Mouse (Mus musculus) heart, embryonic 11.5 days (tissue): ENCODE measurements around the gene Tmem169. TPM values are rescaled to one million over a fixed set of nuclear protein-coding genes. Genes with fewer than 3 reads are reported as not detected.

Experiments used
- ATAC-seq: fragments of 200-750 bp; cut with Nextera tagmentation; replicated peaks from 2 replicates; pipeline ENCODE4 v1.8.0; 2017; ENCODE audit warnings: moderate library complexity; ENCODE audit not compliant: insufficient number of reproducible peaks, low FRiP score, low TSS enrichment
- H3K27ac ChIP-seq: fragments of 300-500 bp; sonication (generic); 2 replicates; pipeline ENCODE4 v1.5.1; 2014; ENCODE audit warnings: mild to moderate bottlenecking, low read depth, low read length
- H3K27me3 ChIP-seq: fragments of 300-500 bp; sonication (generic); 2 replicates; pipeline ENCODE4 v1.6.1; 2014; ENCODE audit warnings: mild to moderate bottlenecking, low read length, mixed read lengths; ENCODE audit not compliant: control insufficient read depth, insufficient read depth
- H3K36me3 ChIP-seq: fragments of 300-500 bp; sonication (generic); 2 replicates; pipeline ENCODE4 v1.6.1; 2014; ENCODE audit warnings: mild to moderate bottlenecking, low read length, moderate library complexity, mixed read lengths; ENCODE audit not compliant: control insufficient read depth, insufficient read depth
- H3K4me1 ChIP-seq: fragments of 300-500 bp; sonication (generic); 2 replicates; pipeline ENCODE4 v1.6.1; 2014; ENCODE audit warnings: low read length; ENCODE audit not compliant: control insufficient read depth, insufficient read depth
- H3K4me2 ChIP-seq: fragments of 300-500 bp; sonication (generic); 2 replicates; pipeline ENCODE4 v1.6.1; 2014; ENCODE audit warnings: mild to moderate bottlenecking, moderate library complexity
- H3K4me3 ChIP-seq: fragments of 300-500 bp; sonication (generic); 2 replicates; pipeline ENCODE4 v1.5.1; 2014; ENCODE audit warnings: low read depth, low read length
- H3K9ac ChIP-seq: fragments of 300-500 bp; sonication (generic); 2 replicates; pipeline ENCODE4 v1.6.1; 2014; ENCODE audit warnings: mild to moderate bottlenecking, low read depth, low read length, moderate library complexity
- H3K9me3 ChIP-seq: fragments of 300-500 bp; sonication (generic); replicated peaks from 2 replicates; pipeline ENCODE4 v1.6.1; 2016; ENCODE audit warnings: low read length; ENCODE audit not compliant: control insufficient read depth
- WGBS: fragments of 180-500 bp; shearing (Covaris S2); extraction: QIAGEN DNeasy Blood & Tissue Kit; methylation state at CpG from one replicate; pipeline ENCODE4 v1.1.7; 2014; ENCODE audit not compliant: insufficient replicate concordance; 5-methylcytosine and 5-hydroxymethylcytosine counted together
- polyA plus RNA-seq: library from polyadenylated mRNA; unstranded; fragments of >200 nt; fragmentation: Nextera tagmentation; extraction: Ambion mirVana; gene quantifications from 2 replicates; pipeline ENCODE4 v1.2.1, GENCODE M21; 2014

Tmem169 gene
- polyA plus RNA-seq, 1 experiment from 2014 or later, result 0.74 TPM

DNA sequence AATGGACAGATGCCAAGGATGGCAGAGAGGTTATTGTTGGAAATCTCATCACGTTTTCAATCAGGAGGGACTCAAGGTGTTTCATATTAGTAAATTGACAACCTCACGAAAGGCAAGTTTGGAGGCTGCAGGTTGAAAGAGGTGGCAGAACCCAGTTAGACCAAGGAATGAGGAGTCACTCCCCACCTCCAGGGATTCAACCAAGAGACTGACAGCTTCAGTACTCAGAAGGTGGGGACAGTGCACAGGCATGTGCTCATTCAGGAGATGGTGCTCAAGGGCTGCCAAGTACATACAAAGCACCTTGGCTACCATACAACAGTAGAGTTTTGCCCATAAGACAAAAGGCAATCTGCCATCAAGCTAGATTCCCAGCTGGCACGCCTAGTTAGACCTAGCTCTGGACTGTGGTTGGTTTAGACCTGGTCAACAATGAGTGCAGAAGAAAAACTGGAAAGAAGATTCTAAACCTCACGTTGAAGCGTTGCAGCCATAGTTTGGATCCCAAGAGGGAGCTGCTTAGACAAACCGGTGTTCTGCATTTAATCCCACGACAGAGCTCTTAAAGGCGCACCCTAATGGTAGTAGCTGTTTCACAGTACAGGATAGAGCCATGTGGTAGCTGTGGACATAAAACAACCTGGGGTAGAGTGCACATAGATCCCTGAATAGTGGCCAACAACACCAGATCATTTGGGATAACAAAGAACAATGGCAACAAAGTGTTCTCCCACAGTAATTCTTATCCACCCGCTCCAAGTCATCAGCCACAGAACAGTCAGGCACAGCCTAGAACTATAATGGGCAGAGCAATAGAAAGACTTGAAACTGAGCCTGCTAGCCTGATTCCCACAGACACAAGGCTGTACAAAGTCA is 27.6 kb upstream of the Tmem169 start:
- no peaks in the 10 kb centered on the region for H3K4me1 ChIP-seq
- H3K9ac ChIP-seq, result no peak overlapping the region
- 79% methylated on average over 9 of the region's 9 CpGs for WGBS
- H3K4me2 ChIP-seq, result no peak overlapping the region; the same call in 1 of the 2 replicates
- no peaks in the 10 kb centered on the region for H3K27me3 ChIP-seq
- no peaks in the 10 kb centered on the region for H3K36me3 ChIP-seq
- H3K9me3 ChIP-seq, result no peaks in the 10 kb centered on the region
- H3K4me3 ChIP-seq, result no peak overlapping the region
- no peak for ATAC-seq
- no peak overlapping the region for H3K27ac ChIP-seq

DNA sequence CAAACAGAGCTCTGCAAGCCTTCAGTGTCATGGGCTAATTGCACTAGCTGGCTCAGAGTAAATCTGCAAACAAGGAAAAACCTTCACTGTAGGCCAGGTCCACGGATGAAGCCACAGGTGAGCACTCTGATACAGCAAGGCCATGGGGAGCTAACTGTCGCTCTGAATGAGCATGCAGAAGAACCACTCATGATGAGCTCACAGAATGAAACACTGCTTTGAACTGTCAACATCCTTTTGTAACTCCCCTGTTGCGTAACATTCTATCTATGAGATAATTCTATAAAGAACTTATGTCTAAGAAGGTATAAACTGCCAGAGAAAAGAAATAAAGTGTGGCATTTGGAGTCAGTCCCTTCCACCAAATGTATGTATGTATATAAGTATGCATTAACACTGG is 21.1 kb upstream of the Tmem169 start:
- H3K4me3 ChIP-seq, result no peak overlapping the region
- 81% methylated on average over 3 of the region's 3 CpGs for WGBS
- no peaks in the 10 kb centered on the region for H3K27me3 ChIP-seq
- H3K4me2 ChIP-seq, result no peak overlapping the region
- no peak for ATAC-seq
- no peaks in the 10 kb centered on the region for H3K9me3 ChIP-seq
- H3K4me1 ChIP-seq, result no peaks in the 10 kb centered on the region
- H3K9ac ChIP-seq, result no peak overlapping the region
- H3K36me3 ChIP-seq, result no peaks in the 10 kb centered on the region
- no peak overlapping the region for H3K27ac ChIP-seq

DNA sequence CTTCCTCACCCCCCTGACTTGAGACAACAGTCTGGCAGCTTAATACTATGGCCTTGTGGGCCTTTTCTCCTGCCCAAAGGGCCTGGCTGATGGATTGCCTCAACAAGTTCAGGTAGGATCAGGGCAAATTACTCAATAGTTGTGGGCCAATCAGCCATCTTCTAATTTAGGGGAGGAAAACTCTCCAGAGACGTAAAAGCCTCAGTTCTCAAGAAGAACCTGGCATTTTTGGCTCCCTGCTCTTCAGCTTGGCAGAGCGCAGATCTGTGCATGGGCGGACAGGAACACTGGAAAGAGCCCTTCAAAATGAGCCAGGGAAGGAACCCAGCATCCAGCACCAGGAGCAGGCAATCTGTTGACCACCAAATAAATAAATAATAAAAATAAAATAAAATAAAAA is 6.1 kb upstream of the Tmem169 start:
- Histone ChIP-seq H3K27me3 (no peaks in the 10 kb centered on the region), H3K9ac (no peak overlapping the region), H3K36me3 (peaks cover 6% of the 10 kb centered on the region), H3K9me3 (no peaks in the 10 kb centered on the region), H3K4me2 (no peak overlapping the region), H3K4me3 (no peak overlapping the region), H3K27ac (no peak overlapping the region), H3K4me1 (no peaks in the 10 kb centered on the region)
- WGBS, result 91% methylated on average over 3 of the region's 3 CpGs
- ATAC-seq, result no peak

DNA sequence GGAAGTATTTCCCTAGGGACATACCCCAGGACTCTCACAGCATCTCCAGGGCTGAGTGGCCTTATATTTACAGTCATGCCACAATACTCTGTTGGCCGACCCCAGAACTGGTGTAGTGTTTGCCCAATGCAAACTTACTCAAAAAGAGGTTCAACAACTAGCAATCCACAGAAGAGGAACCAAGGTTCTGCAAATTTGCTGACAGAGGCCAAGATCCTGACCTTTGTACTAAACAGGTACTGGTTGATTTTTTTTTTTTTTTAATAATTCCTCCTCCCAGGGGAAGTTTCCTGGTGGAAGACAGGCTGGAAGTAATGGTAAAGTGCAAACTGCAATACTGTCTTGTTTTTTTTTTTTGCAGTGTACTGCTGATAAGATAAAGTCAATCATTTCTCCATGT is 1.6 kb upstream of the Tmem169 start:
- Histone ChIP-seq H3K36me3 (no peaks in the 10 kb centered on the region), H3K9ac (no peak overlapping the region), H3K4me2 (no peak overlapping the region), H3K9me3 (no peaks in the 10 kb centered on the region), H3K4me3 (no peak overlapping the region), H3K27ac (no peak overlapping the region), H3K4me1 (no peaks in the 10 kb centered on the region), H3K27me3 (peaks cover 2% of the 10 kb centered on the region; the same call in 1 of the 2 replicates)
- WGBS, result 78% methylated on average over 1 of the region's 1 CpGs
- ATAC-seq, result no peak

DNA sequence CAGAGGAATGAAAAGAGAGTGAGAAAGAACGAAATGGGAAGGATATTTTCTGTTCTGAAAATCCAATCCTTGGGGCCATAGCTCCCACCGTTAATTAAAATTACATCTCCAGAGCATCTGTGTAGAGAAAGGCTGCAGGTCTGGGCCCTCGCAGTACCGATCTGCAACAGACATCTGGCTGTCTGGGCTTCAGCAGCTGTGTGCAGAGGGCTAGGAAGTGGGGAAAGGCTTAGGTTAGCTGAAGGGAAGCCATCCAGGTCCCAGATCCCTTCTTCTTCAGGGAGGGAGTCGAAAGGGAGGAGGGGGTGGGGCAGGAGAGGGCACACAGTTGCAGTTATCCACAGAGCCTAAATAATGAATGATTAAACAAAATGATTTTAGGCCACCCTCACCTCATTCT is 370 bp downstream of the Tmem169 start:
- no peak overlapping the region for H3K27ac ChIP-seq
- 11% methylated on average over 5 of the region's 5 CpGs for WGBS
- no peak for ATAC-seq
- H3K4me1 ChIP-seq, result no peaks in the 10 kb centered on the region
- no peak overlapping the region for H3K9ac ChIP-seq
- no peaks in the 10 kb centered on the region for H3K9me3 ChIP-seq
- H3K27me3 ChIP-seq, result peaks cover 2% of the 10 kb centered on the region; the same call in 1 of the 2 replicates
- H3K4me3 ChIP-seq, result no peak overlapping the region
- no peaks in the 10 kb centered on the region for H3K36me3 ChIP-seq
- peak overlapping the region; percentile 85 for H3K4me2 ChIP-seq

DNA sequence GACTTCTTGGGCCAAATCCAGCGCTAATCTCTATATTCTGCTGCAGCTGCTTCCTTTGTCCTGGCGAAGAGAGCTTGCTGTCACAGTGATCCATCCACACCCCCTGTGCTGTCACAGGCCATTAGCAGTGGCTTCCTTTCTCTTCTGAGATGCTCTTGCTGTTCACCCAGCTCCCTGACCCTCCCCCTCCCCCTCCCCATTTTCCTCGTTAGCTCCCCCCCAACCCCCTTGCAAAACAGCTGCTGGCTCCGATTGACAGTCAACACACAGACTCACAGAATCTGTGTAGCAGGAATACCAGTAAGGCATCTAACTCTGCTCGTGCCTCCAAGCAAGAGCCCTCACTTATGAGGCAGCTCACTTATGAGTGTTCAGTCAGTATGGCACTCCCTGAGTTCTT is 2.7 kb downstream of the Tmem169 start:
- no peak overlapping the region for H3K9ac ChIP-seq
- no peaks in the 10 kb centered on the region for H3K36me3 ChIP-seq
- WGBS, result 22% methylated on average over 5 of the region's 5 CpGs
- no peak overlapping the region for H3K4me2 ChIP-seq
- no peaks in the 10 kb centered on the region for H3K9me3 ChIP-seq
- no peak for ATAC-seq
- no peaks in the 10 kb centered on the region for H3K4me1 ChIP-seq
- H3K27ac ChIP-seq, result no peak overlapping the region
- H3K27me3 ChIP-seq, result peaks cover 2% of the 10 kb centered on the region; the same call in 1 of the 2 replicates
- no peak overlapping the region for H3K4me3 ChIP-seq

DNA sequence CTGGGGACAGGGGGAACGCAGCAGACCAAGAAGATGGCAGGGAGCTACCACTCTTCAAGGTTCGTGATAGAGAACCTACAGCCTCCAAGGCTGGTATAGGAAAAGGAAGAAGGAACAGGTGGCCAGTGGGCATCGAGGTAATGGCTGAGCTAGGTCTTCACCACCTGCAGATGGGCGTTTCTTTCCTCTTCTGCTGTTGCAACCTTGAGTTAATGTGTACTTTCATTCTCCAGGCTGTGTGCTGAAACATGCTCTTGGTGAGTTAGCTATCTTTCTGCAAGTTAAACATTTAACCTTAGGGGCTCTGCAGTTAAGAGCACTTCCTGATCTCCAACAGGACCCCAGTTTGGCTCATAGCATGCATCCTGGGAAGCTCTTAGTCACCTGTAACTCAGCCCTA is 3.7 kb downstream of the Tmem169 start:
- no peaks in the 10 kb centered on the region for H3K36me3 ChIP-seq
- peaks cover 2% of the 10 kb centered on the region; the same call in 1 of the 2 replicates for H3K27me3 ChIP-seq
- H3K4me1 ChIP-seq, result no peaks in the 10 kb centered on the region
- no peak overlapping the region for H3K4me3 ChIP-seq
- no peak overlapping the region for H3K27ac ChIP-seq
- no peaks in the 10 kb centered on the region for H3K9me3 ChIP-seq
- no peak overlapping the region for H3K9ac ChIP-seq
- no peak for ATAC-seq
- H3K4me2 ChIP-seq, result no peak overlapping the region
- 82% methylated on average over 4 of the region's 4 CpGs for WGBS

DNA sequence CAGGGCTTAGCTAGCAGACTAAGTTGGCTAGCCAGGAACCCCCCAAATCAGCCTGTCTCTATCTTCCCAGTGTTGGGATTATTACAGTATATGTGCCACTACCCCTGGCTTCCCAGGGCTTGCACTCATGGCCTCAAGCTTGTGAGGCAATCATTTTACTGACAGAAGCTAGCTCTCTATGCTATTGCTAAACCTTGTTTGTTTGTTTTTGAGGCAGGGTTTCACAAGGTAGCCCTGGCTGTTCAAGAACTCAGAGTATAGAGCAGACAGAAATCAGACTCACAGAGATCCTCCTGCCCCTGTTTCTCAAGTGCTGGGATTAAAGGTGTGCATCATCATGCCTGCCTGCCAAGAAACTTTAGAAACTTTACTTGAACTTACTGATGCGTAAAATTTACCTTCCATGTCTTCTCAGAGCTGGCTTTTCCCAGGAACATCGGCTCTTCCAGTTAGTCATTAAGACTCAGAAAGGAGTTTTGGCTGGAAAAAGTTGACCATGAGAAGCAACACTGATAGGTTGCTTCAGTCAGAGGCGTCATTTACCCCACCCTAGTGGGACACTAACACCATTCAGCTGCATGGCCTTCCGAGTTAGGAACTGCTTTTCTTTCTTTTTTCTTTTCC is 4.5 kb downstream of the Tmem169 start:
- no peak overlapping the region for H3K4me3 ChIP-seq
- H3K4me1 ChIP-seq, result no peaks in the 10 kb centered on the region
- H3K27ac ChIP-seq, result no peak overlapping the region
- no peak overlapping the region for H3K9ac ChIP-seq
- H3K4me2 ChIP-seq, result no peak overlapping the region
- peaks cover 2% of the 10 kb centered on the region; the same call in 1 of the 2 replicates for H3K27me3 ChIP-seq
- H3K9me3 ChIP-seq, result no peaks in the 10 kb centered on the region
- no peak for ATAC-seq
- H3K36me3 ChIP-seq, result no peaks in the 10 kb centered on the region
- WGBS, result 72% methylated on average over 4 of the region's 4 CpGs
